Mouse (Mus musculus) liver, embryonic 14.5 days (tissue): ENCODE data around the gene Zfp386. TPM values are rescaled to one million over a fixed set of nuclear protein-coding genes. Genes with fewer than 3 reads are reported as not detected.
A peak's percentile ranks its signal among the peaks of the same experiment; 100 is the strongest.

Experiments
- ATAC-seq: fragments of 200-750 bp; cut with Nextera tagmentation; 2 replicates; pipeline ENCODE4 v1.8.0; 2017; ENCODE audit warnings: moderate number of reproducible peaks, mild to moderate bottlenecking, moderate library complexity; ENCODE audit not compliant: insufficient read depth
- DNase-seq, 3 experiments: peaks; one replicate each; pipeline ENCODE4 v3.0.0-alpha.2; 2012 to 2013; ENCODE audit warnings: low read depth in 3 of 3, low spot score in 3 of 3
- H3K27ac ChIP-seq: fragments of 300-500 bp; sonication (generic); 2 replicates; pipeline ENCODE4 v1.5.1; 2014; ENCODE audit warnings: moderate library complexity, mild to moderate bottlenecking, control low read depth, inconsistent platforms
- H3K27me3 ChIP-seq: fragments of 300-500 bp; sonication (generic); 2 replicates; pipeline ENCODE4 v1.6.1; 2014; ENCODE audit warnings: mild to moderate bottlenecking, low read length, moderate library complexity; ENCODE audit not compliant: control insufficient read depth, insufficient read depth
- H3K36me3 ChIP-seq: fragments of 300-500 bp; sonication (generic); replicated peaks from 2 replicates; pipeline ENCODE4 v1.6.1; 2014; ENCODE audit warnings: low read depth; ENCODE audit not compliant: control insufficient read depth, insufficient read depth
- H3K4me1 ChIP-seq, 2 experiments: fragments of 200-500 bp in 1 of 2; fragments of 300-500 bp in 1 of 2; sonication (generic) in 1 of 2; replicated peaks; 2 replicates each; pipeline ENCODE4 v1.6.1; 2012 to 2014; ENCODE audit warnings: antibody characterized with exemption in 1 of 2, inconsistent platforms in 1 of 2, low read length in 1 of 2; ENCODE audit not compliant: control insufficient read depth in 2 of 2, insufficient read depth in 2 of 2
- H3K4me2 ChIP-seq: fragments of 300-500 bp; sonication (generic); 2 replicates; pipeline ENCODE4 v1.6.1; 2014; ENCODE audit warnings: low read depth, mild to moderate bottlenecking, control low read depth, moderate library complexity
- H3K4me3 ChIP-seq, 2 experiments: fragments of 200-500 bp in 1 of 2; fragments of 300-500 bp in 1 of 2; sonication (generic) in 1 of 2; 2 replicates each; pipeline ENCODE4 v1.5.1; 2012 to 2014; ENCODE audit warnings: low read depth in 2 of 2, low read length in 2 of 2, mild to moderate bottlenecking in 2 of 2, control low read depth in 1 of 2, inconsistent platforms in 1 of 2, moderate library complexity in 1 of 2; ENCODE audit not compliant: insufficient read depth in 1 of 2
- H3K9ac ChIP-seq: fragments of 300-500 bp; sonication (generic); replicated peaks from 2 replicates; pipeline ENCODE4 v1.6.1; 2014; ENCODE audit warnings: mild to moderate bottlenecking, control low read depth, moderate library complexity
- H3K9me3 ChIP-seq: fragments of 300-500 bp; sonication (generic); 2 replicates; pipeline ENCODE4 v1.6.1; 2016; ENCODE audit warnings: low read length, mixed read lengths; ENCODE audit not compliant: control insufficient read depth
- CTCF ChIP-seq: IDR thresholded peaks from 2 replicates; pipeline ENCODE4 v1.5.1; 2016; ENCODE audit warnings: antibody characterized with exemption, low read depth, control low read depth
- EP300 ChIP-seq: IDR thresholded peaks from 2 replicates; pipeline ENCODE4 v1.6.1; 2016; ENCODE audit warnings: antibody characterized with exemption, low read depth
- WGBS: fragments of 180-500 bp; shearing (Covaris S2); extraction: QIAGEN DNeasy Blood & Tissue Kit; methylation state at CpG from one replicate; pipeline ENCODE4 v1.1.7; 2014; ENCODE audit not compliant: insufficient replicate concordance; 5-methylcytosine and 5-hydroxymethylcytosine counted together
- polyA plus RNA-seq, 2 experiments: library from polyadenylated mRNA; depleted of rRNA in 1 of 2; stranded (reverse) in 1 of 2; unstranded in 1 of 2; fragments of >200 nt; fragmentation: Nextera tagmentation in 1 of 2; extraction: Ambion mirVana in 1 of 2; gene quantifications; 2 replicates each; pipeline versions ENCODE4 v1.2.1 to v1.2.3; 2012 to 2014

The Zfp386 gene
- polyA plus RNA-seq, 2 experiments = 2.5 to 5.0 TPM

DNA sequence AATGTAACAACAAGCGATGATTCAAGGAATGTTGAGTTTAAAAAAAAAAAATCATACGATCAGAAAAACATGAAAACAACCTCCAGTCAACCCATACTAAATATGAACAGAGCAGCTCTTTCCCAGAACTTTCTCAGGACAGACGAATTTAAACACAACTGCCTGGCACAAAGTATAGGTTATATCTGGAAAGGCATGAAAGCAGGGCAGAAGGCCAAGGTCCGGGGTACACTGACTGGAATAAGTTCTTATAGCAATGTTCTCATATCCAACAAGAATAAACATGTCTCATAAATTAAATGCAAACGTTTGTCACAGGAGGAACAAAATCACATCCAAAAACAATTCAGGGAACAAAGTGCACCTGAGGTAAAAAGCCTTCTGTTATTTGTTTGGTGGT lies 12.2 kb upstream of the Zfp386 start:
- H3K27ac ChIP-seq = no peak overlapping the region
- ATAC-seq (no peak), DNase-seq (no peak)
- WGBS = 51% methylated on average over 5 of the region's 5 CpGs
- TF ChIP-seq CTCF (no peak), EP300 (no peak)
- no peaks in the 10 kb centered on the region for H3K27me3 ChIP-seq
- H3K4me1 ChIP-seq = no peaks in the 10 kb centered on the region
- no peak overlapping the region for H3K4me2 ChIP-seq
- H3K9ac ChIP-seq = no peak overlapping the region
- H3K36me3 ChIP-seq = no peaks in the 10 kb centered on the region
- H3K9me3 ChIP-seq = no peaks in the 10 kb centered on the region
- H3K4me3 ChIP-seq = no peak overlapping the region

GRCm38 (mm10) chr12:116044785-116045184 lies 2.7 kb upstream of the Zfp386 start:
- no peaks in the 10 kb centered on the region for H3K36me3 ChIP-seq
- ATAC-seq (no peak), DNase-seq (no peak)
- TF ChIP-seq CTCF = no peak
- no peak for TF ChIP-seq EP300
- H3K4me1 ChIP-seq = peaks cover 0 to 7% of the 10 kb centered on the region in 2 experiments; a peak in 3 of 4 replicates
- H3K27ac ChIP-seq = no peak overlapping the region
- 61% methylated on average over 5 of the region's 5 CpGs for WGBS
- no peak overlapping the region for H3K4me2 ChIP-seq
- no peak overlapping the region for H3K4me3 ChIP-seq
- no peak overlapping the region for H3K9ac ChIP-seq
- no peaks in the 10 kb centered on the region for H3K27me3 ChIP-seq
- no peaks in the 10 kb centered on the region for H3K9me3 ChIP-seq

DNA sequence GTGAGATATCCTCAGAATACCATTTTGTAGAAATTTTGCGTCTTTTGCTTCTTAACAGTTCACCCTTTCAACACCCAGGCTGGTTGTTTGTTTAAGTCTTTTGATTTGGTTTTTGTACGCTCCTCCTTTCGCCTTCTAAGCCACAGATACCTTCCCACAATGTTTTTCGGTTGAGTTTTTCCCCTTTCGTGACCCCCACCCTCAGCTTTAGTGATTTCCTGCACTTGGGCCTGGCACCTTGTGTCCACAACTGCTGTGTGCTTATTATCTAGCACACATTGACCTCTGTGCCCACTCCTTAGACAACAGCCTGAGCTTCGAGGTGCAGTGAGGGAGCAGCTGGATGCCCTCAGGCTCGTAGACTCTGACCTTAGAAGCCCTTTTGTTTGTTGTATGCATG lies 1.2 kb downstream of the Zfp386 start:
- DNase-seq = no peak
- no peaks in the 10 kb centered on the region for H3K27me3 ChIP-seq
- H3K4me3 ChIP-seq = peak overlapping the region; percentile 24 to 68; a peak in 1 of 4 replicates
- H3K9me3 ChIP-seq = no peaks in the 10 kb centered on the region
- H3K9ac ChIP-seq = no peak overlapping the region
- 65% methylated on average over 7 of the region's 7 CpGs for WGBS
- H3K4me1 ChIP-seq = peaks cover 0 to 7% of the 10 kb centered on the region in 2 experiments; a peak in 3 of 4 replicates
- H3K4me2 ChIP-seq = peak overlapping the region; percentile 72
- TF ChIP-seq EP300 (no peak), CTCF (no peak)
- no peaks in the 10 kb centered on the region for H3K36me3 ChIP-seq
- ATAC-seq = no peak
- H3K27ac ChIP-seq = no peak overlapping the region

DNA sequence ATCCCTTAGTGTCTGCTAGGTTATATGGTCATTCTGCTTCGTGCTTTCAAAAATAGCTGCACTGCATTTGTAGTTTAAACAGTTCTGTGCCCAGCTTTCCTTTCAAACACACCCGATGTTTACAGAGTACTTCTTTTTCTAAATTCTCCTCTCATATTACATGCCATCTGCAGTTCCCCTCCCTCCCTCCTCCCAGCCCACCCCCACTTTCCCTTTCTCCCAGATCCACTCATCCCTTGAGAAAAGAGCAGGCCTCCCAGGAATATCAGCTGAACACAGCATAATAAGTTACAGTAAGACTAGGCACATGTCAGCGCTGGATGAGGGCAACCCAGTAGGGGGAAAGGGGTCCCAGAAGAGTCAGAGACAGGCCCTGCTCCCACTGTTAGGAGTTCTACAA lies 1.7 kb downstream of the Zfp386 start:
- ATAC-seq = no peak
- WGBS = 70% methylated on average over 3 of the region's 3 CpGs
- H3K9ac ChIP-seq = no peak overlapping the region
- H3K4me3 ChIP-seq = no peak overlapping the region
- no peak for DNase-seq
- no peak overlapping the region for H3K4me2 ChIP-seq
- peaks cover 0 to 7% of the 10 kb centered on the region in 2 experiments; a peak in 3 of 4 replicates for H3K4me1 ChIP-seq
- H3K27me3 ChIP-seq = no peaks in the 10 kb centered on the region
- TF ChIP-seq CTCF (no peak), EP300 (no peak)
- H3K9me3 ChIP-seq = no peaks in the 10 kb centered on the region
- no peaks in the 10 kb centered on the region for H3K36me3 ChIP-seq
- no peak overlapping the region for H3K27ac ChIP-seq

- no peak overlapping the region for H3K4me2 ChIP-seq
- H3K4me3 ChIP-seq = no peak overlapping the region
- H3K27ac ChIP-seq = no peak overlapping the region
- no peaks in the 10 kb centered on the region for H3K27me3 ChIP-seq
- 46% methylated on average over 6 of the region's 6 CpGs for WGBS
- no peaks in the 10 kb centered on the region for H3K9me3 ChIP-seq
- TF ChIP-seq CTCF = peak; percentile 59
- TF ChIP-seq EP300 = no peak
- H3K9ac ChIP-seq = no peak overlapping the region
- ATAC-seq = no peak
- H3K36me3 ChIP-seq = no peaks in the 10 kb centered on the region
- DNase-seq = peak in 1 of 3 experiments; percentile 1
- H3K4me1 ChIP-seq = peaks cover 0 to 7% of the 10 kb centered on the region in 2 experiments; a peak in 3 of 4 replicates
Observed at GRCm38 (mm10) chr12:116049701-116050100, 2.2 kb downstream of the Zfp386 start.
